Comparison of ENCODE assay signal across 8 mouse cellular contexts in the genomic region with DNA sequence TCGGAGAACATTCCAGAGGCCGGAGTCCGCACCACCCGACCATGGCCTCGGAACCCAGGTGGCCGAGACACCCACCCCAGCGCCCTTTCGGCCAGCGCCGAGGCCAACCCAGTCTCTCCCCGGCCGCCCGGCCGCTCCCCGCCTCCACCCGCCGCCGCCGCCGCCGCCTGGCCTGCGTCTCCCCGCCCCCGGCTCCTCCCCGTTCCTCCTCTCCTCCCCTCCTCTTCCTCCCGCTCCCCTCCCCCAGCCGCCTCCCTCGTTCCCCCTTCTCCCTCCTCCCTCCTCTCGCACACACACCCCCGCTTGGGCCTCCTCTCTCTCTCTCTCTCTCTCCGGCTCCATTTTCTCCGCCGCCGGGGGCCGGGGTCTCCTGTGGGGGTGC. TPM values are rescaled to one million over a fixed set of nuclear protein-coding genes. Genes with fewer than 3 reads are reported as not detected.
DNase-seq lines count a peak whose midpoint lies in the region; ATAC-seq and TF ChIP-seq lines count a peak whose summit lies in the region.

No protein-coding gene starts in this region.

- no peaks in the 10 kb centered on the region for H3K9me3 ChIP-seq in forebrain, embryonic 16.5 days (ENCODE audit: control insufficient read depth, low read length)

- no peaks in the 10 kb centered on the region for H3K27me3 ChIP-seq in cerebellum, adult 2 months (ENCODE audit: control insufficient read depth, insufficient read depth, low read length)
- no peaks in the 10 kb centered on the region for H3K27me3 ChIP-seq in forebrain, embryonic 16.5 days (replicated peaks; ENCODE audit: control insufficient read depth, insufficient read depth, low read length)

- peak overlapping the region; percentile 95 for H3K4me3 ChIP-seq in cerebellum, adult 2 months (replicated peaks; ENCODE audit: insufficient read depth, low read depth, low read length)
- H3K4me3 ChIP-seq in forebrain, embryonic 16.5 days (replicated peaks; ENCODE audit: low read length) = peak overlapping the region; percentile 81

- TF ChIP-seq POLR2A in cerebellum, adult 2 months (IDR thresholded peaks at IDR 0.05; ENCODE audit: borderline replicate concordance, insufficient read depth, low read length) = peak; percentile 66; the same call in 1 of the 2 replicates

- peak overlapping the region; percentile 67 for H3K4me2 ChIP-seq in forebrain, embryonic 16.5 days (ENCODE audit: low read length)

- H3K36me3 ChIP-seq in forebrain, embryonic 16.5 days (ENCODE audit: control insufficient read depth, insufficient read depth) = 0 out of 2 replicates have a peak, but pooled peaks cover 3% of the 10 kb centered on the region

- peak; percentile 96 for DNase-seq in Muller cell, postnatal 12 days (ENCODE audit: inconsistent ontology term)
- DNase-seq in cerebellum, adult 2 months = peak; percentile 81 to 86
- peak; percentile 83 to 90 for DNase-seq in layer of hippocampus, postnatal 10 days (ENCODE audit: low spot score in 2 of 2)
- peak; percentile 96 for DNase-seq in lung, postnatal 14 days
- peak; percentile 82 for DNase-seq in ovary, postnatal 14 days (ENCODE audit: low spot score)
- peak; percentile 91 for DNase-seq in thymus, postnatal 25 days

- no peak for TF ChIP-seq CTCF in cerebellum, adult 2 months (IDR thresholded peaks at IDR 0.05; ENCODE audit: borderline replicate concordance, insufficient read depth, low read depth, low read length)

- H3K4me1 ChIP-seq in cerebellum, adult 2 months (ENCODE audit: control insufficient read depth, insufficient read depth, low read length) = peaks cover 20% of the 10 kb centered on the region
- H3K4me1 ChIP-seq in forebrain, embryonic 16.5 days (replicated peaks; ENCODE audit: control insufficient read depth, insufficient read depth, low read length) = peaks cover 42% of the 10 kb centered on the region

- H3K9ac ChIP-seq in forebrain, embryonic 16.5 days (replicated peaks; ENCODE audit: low read depth, low read length) = peak overlapping the region; percentile 98

- WGBS in cerebellum, adult 2 months = 0% methylated on average over 23 of the region's 35 CpGs
- WGBS in forebrain, embryonic 16.5 days = under 1% methylated on average over 22 of the region's 35 CpGs

- ATAC-seq in forebrain, embryonic 16.5 days = peak; percentile 29
- ATAC-seq in hematopoietic stem cell, adult 5-6 weeks (replicated peaks in 1 of 2; ENCODE audit: insufficient read depth in 1 of 2, low FRiP score in 2 of 2, low TSS enrichment in 1 of 2, low read depth in 1 of 2, poor library complexity in 2 of 2, severe bottlenecking in 2 of 2) = peak; percentile 33 to 43; a peak in 2 of 4 replicates

- peak overlapping the region; percentile 99 for H3K27ac ChIP-seq in cerebellum, adult 2 months (ENCODE audit: insufficient read depth, low read length)
- H3K27ac ChIP-seq in forebrain, embryonic 16.5 days (ENCODE audit: low read length) = peak overlapping the region; percentile 96

RNA-seq across cellular contexts. Expression of a gene that starts 0.9 kb away (rescaled TPM):
- 69.5 and 72.3 TPM in 2 replicates for polyA plus RNA-seq in cerebellum, adult 2 months (2012; rRNA removed)
- 5.3 and 7.6 TPM in 2 replicates for polyA plus RNA-seq in forebrain, embryonic 16.5 days (2015; fragmentation: Nextera tagmentation; extraction: Ambion mirVana)
- total RNA-seq in hematopoietic stem cell, adult 5-6 weeks (2017) = 33.1 and 51.5 TPM in 2 replicates
- 10 to 100 TPM; 36.0 to 40.1 TPM for total RNA-seq in layer of hippocampus, postnatal 10 days (2021)

RNA-seq across cellular contexts. Expression of a gene that starts 2.4 kb away (rescaled TPM):
- 2.6 and 3.1 TPM in 2 replicates for polyA plus RNA-seq in cerebellum, adult 2 months (2012; rRNA removed)
- polyA plus RNA-seq in forebrain, embryonic 16.5 days (2015; fragmentation: Nextera tagmentation; extraction: Ambion mirVana) = 2.8 and 3.0 TPM in 2 replicates
- 27.3 and 31.2 TPM in 2 replicates for total RNA-seq in hematopoietic stem cell, adult 5-6 weeks (2017)
- 1 to 10 TPM; 2.3 to 4.3 TPM for total RNA-seq in layer of hippocampus, postnatal 10 days (2021)

RNA-seq across cellular contexts. Expression of a gene that starts 5.7 kb away (rescaled TPM):
- polyA plus RNA-seq in cerebellum, adult 2 months (2012; rRNA removed) = 1.4 and 1.8 TPM in 2 replicates
- 1.5 and 1.6 TPM in 2 replicates for polyA plus RNA-seq in forebrain, embryonic 16.5 days (2015; fragmentation: Nextera tagmentation; extraction: Ambion mirVana)
- total RNA-seq in hematopoietic stem cell, adult 5-6 weeks (2017) = 1.5 and 2.4 TPM in 2 replicates
- total RNA-seq in layer of hippocampus, postnatal 10 days (2021) = 1 to 10 TPM; 1.2 to 2.4 TPM

RNA-seq across cellular contexts. Expression of a gene that starts 11.5 kb away (rescaled TPM):
- polyA plus RNA-seq in cerebellum, adult 2 months (2012; rRNA removed) = 125 and 137 TPM in 2 replicates
- polyA plus RNA-seq in forebrain, embryonic 16.5 days (2015; fragmentation: Nextera tagmentation; extraction: Ambion mirVana) = 292 and 328 TPM in 2 replicates
- 6.6 and 18.0 TPM in 2 replicates for total RNA-seq in hematopoietic stem cell, adult 5-6 weeks (2017)
- total RNA-seq in layer of hippocampus, postnatal 10 days (2021) = 100 to 1,000 TPM in 1 of 2 experiments, 10 to 100 TPM in 1; 96.4 to 102 TPM

RNA-seq across cellular contexts. Expression of a gene that starts 12.1 kb away (rescaled TPM):
- polyA plus RNA-seq in cerebellum, adult 2 months (2012; rRNA removed) = 172 and 179 TPM in 2 replicates
- polyA plus RNA-seq in forebrain, embryonic 16.5 days (2015; fragmentation: Nextera tagmentation; extraction: Ambion mirVana) = 93.7 and 104 TPM in 2 replicates
- total RNA-seq in hematopoietic stem cell, adult 5-6 weeks (2017) = 21.9 and 22.8 TPM in 2 replicates
- total RNA-seq in layer of hippocampus, postnatal 10 days (2021) = 100 to 1,000 TPM; 164 to 172 TPM

Comparison
In these comparisons a context has a peak if more than half of its experiments do, and no peak if none do; other contexts are left out.
1. Peak in every context shown above with its lines: DNase-seq, ATAC-seq, H3K4me3 ChIP-seq and H3K27ac ChIP-seq.